Mouse (Mus musculus) layer of hippocampus, adult 2 months (tissue): ENCODE measurements around the gene Ppp1ca. TPM values are rescaled to one million over a fixed set of nuclear protein-coding genes. Genes with fewer than 3 reads are reported as not detected.

Source experiments
- DNase-seq, 2 experiments: peaks; one replicate each; pipeline ENCODE4 v3.0.0; 2022; ENCODE audit warnings: low spot score in 2 of 2
- H3K27ac ChIP-seq: fragments of 200-600 bp; 2 replicates; pipeline ENCODE4 v1.8.1; 2022
- H3K4me3 ChIP-seq: fragments of 200-600 bp; 2 replicates; pipeline ENCODE4 v1.8.1; 2022; ENCODE audit warnings: mild to moderate bottlenecking
- CTCF ChIP-seq: fragments of 200-600 bp; conservative IDR thresholded peaks from 2 replicates; pipeline ENCODE4 v1.8.1; 2022; ENCODE audit warnings: antibody characterized with exemption, mild to moderate bottlenecking, moderate library complexity
- total RNA-seq, 2 experiments: library from RNA; stranded (reverse); gene quantifications; 2 replicates each; pipeline ENCODE4 v1.2.3; 2021

The Ppp1ca gene
- total RNA-seq, 2 experiments from 2014 or later, result 263 to 276 TPM

- no peak for DNase-seq
- Histone ChIP-seq H3K27ac (no peak within 1 kb of the TSS), H3K4me3 (peak within 1 kb of the TSS; percentile 55)
- TF ChIP-seq CTCF, result no peak
Measured at GRCm38 (mm10) chr19:4214071-4214770, 22.4 kb downstream of the Ppp1ca start, which contains the start of the genes Clcf1 and AC109138.7. Gene Clcf1 (plus strand): TSS chr19:4214238. Gene AC109138.7 (plus strand): TSS chr19:4214357.

- H3K4me3 ChIP-seq, result peak overlapping the region; percentile 55
Measured at GRCm38 (mm10) chr19:4214771-4215450, 23.0 kb downstream of the Ppp1ca start.

GRCm38 (mm10) chr19:4215451-4215840 lies 23.6 kb downstream of the Ppp1ca start:
- H3K4me3 ChIP-seq, result peak overlapping the region; percentile 55
- TF ChIP-seq CTCF, result no peak
- DNase-seq, result no peak
- H3K27ac ChIP-seq, result no peak overlapping the region

More at GRCm38 (mm10) chr19:4214771-4215450, 23.0 kb downstream of the Ppp1ca start:
- no peak overlapping the region for H3K27ac ChIP-seq
- no peak for TF ChIP-seq CTCF
- no peak for DNase-seq

GRCm38 (mm10) chr19:4216041-4216685 lies 24.3 kb downstream of the Ppp1ca start:
- no peak overlapping the region for H3K4me3 ChIP-seq
- no peak for DNase-seq
- no peak overlapping the region for H3K27ac ChIP-seq
- peak; percentile 74 for TF ChIP-seq CTCF

- H3K27ac ChIP-seq, result no peak overlapping the region
- H3K4me3 ChIP-seq, result no peak overlapping the region
- no peak for DNase-seq
- no peak for TF ChIP-seq CTCF
Measured at GRCm38 (mm10) chr19:4217140-4217539, 25.3 kb downstream of the Ppp1ca start.

GRCm38 (mm10) chr19:4217855-4218254 lies 26.0 kb downstream of the Ppp1ca start:
- no peak for TF ChIP-seq CTCF
- no peak overlapping the region for H3K27ac ChIP-seq
- no peak overlapping the region for H3K4me3 ChIP-seq

GRCm38 (mm10) chr19:4218293-4218692 lies 26.4 kb downstream of the Ppp1ca start:
- no peak for DNase-seq
- Histone ChIP-seq H3K27ac (no peak overlapping the region), H3K4me3 (no peak overlapping the region)
- no peak for TF ChIP-seq CTCF

More at GRCm38 (mm10) chr19:4217855-4218254, 26.0 kb downstream of the Ppp1ca start:
- no peak for DNase-seq

GRCm38 (mm10) chr19:4218784-4219183 lies 26.9 kb downstream of the Ppp1ca start:
- H3K4me3 ChIP-seq, result no peak overlapping the region
- no peak for TF ChIP-seq CTCF
- DNase-seq, result no peak
- no peak overlapping the region for H3K27ac ChIP-seq

- Histone ChIP-seq H3K4me3 (no peak overlapping the region), H3K27ac (no peak overlapping the region)
- TF ChIP-seq CTCF, result no peak
- DNase-seq, result no peak
Measured at GRCm38 (mm10) chr19:4219943-4220342, 28.1 kb downstream of the Ppp1ca start.

GRCm38 (mm10) chr19:4220416-4220815 lies 28.6 kb downstream of the Ppp1ca start:
- no peak for DNase-seq
- TF ChIP-seq CTCF, result no peak
- Histone ChIP-seq H3K4me3 (no peak overlapping the region), H3K27ac (no peak overlapping the region)

- H3K27ac ChIP-seq, result 0 out of 2 replicates have a peak overlapping the region, but pooled peaks have one; percentile 5
- no peak overlapping the region for H3K4me3 ChIP-seq
- no peak for TF ChIP-seq CTCF
- DNase-seq, result no peak
Measured at GRCm38 (mm10) chr19:4220957-4221743, 29.3 kb downstream of the Ppp1ca start.

GRCm38 (mm10) chr19:4222165-4222564 lies 30.3 kb downstream of the Ppp1ca start:
- no peak overlapping the region for H3K4me3 ChIP-seq
- H3K27ac ChIP-seq, result no peak overlapping the region
- DNase-seq, result no peak
- TF ChIP-seq CTCF, result no peak
